Mouse (Mus musculus) spleen, adult 2 months (tissue): ENCODE data around the gene Slc7a7.

Experiments used
- CTCF ChIP-seq: fragments of 200-500 bp; IDR thresholded peaks from 2 replicates; pipeline ENCODE4 v1.5.1; 2011; ENCODE audit warnings: mild to moderate bottlenecking, inconsistent platforms; ENCODE audit not compliant: insufficient read depth, insufficient read length, insufficient replicate concordance; ENCODE audit errors: extremely low read depth
- POLR2A ChIP-seq: fragments of 200-500 bp; IDR thresholded peaks from 2 replicates; pipeline ENCODE4 v1.6.1; 2011; ENCODE audit warnings: low read depth, low read length, inconsistent platforms

GRCm38 (mm10) chr14:54415241-54416020 lies 2.1 kb downstream of the Slc7a7 start:
- TF ChIP-seq CTCF (no peak), POLR2A (no peak)
